In genomic region chr14:23854946-23855345, GRCm38 (mm10) we compare ENCODE assay signal across 11 mouse cellular contexts.
DNase-seq lines count a peak whose midpoint lies in the region; ATAC-seq and TF ChIP-seq lines count a peak whose summit lies in the region.
"Had no signal": no experiment of that assay in that cellular context is flagged by ENCODE, and none has a peak within 500 bp of the region (broad histone marks: within the 10 kb centered on the region; RNA-seq: fewer than 3 reads in every experiment).

No protein-coding gene starts in this region.

- H3K9ac ChIP-seq in heart, embryonic 12.5 days: no peak overlapping the region
- no peak overlapping the region for H3K9ac ChIP-seq in lung, postnatal 0 days (replicated peaks; ENCODE audit: low read depth)
- H3K9ac ChIP-seq: hindbrain, embryonic 12.5 days had no signal

- no peak overlapping the region for H3K4me3 ChIP-seq in heart, embryonic 12.5 days
- H3K4me3 ChIP-seq in lung, postnatal 0 days (ENCODE audit: low read depth, low read length): no peak overlapping the region
- H3K4me3 ChIP-seq: hindbrain, embryonic 12.5 days; layer of hippocampus, adult 2 months had no signal

- no peaks in the 10 kb centered on the region for H3K9me3 ChIP-seq in heart, embryonic 12.5 days (replicated peaks)
- H3K9me3 ChIP-seq in lung, postnatal 0 days (ENCODE audit: low read length): no peaks in the 10 kb centered on the region
- H3K9me3 ChIP-seq: hindbrain, embryonic 12.5 days had no signal

- H3K4me1 ChIP-seq in heart, embryonic 12.5 days (replicated peaks): no peaks in the 10 kb centered on the region
- no peaks in the 10 kb centered on the region for H3K4me1 ChIP-seq in lung, postnatal 0 days (ENCODE audit: insufficient read depth, low read depth, low read length)
- H3K4me1 ChIP-seq: hindbrain, embryonic 12.5 days had no signal

- DNase-seq in heart, adult 9 months (ENCODE audit: low spot score in 2 of 2): peak; percentile 17 to 18
- peak; percentile 76 for DNase-seq in NIH3T3 (ENCODE audit: low read depth)
- peak; percentile 39 for DNase-seq in gastrocnemius, postnatal 10 days
- peak; percentile 31 for DNase-seq in lung, postnatal 0 days (ENCODE audit: low spot score)
- DNase-seq in B cell, adult 2 months: no peak
- no peak for DNase-seq in retina, postnatal 1 day
- no peak for DNase-seq in frontal cortex, adult 2 months (ENCODE audit: extremely low spot score in 1 of 2, low spot score in 1 of 2)

- WGBS in heart, embryonic 12.5 days: 71% methylated on average over 2 of the region's 2 CpGs
- 37% methylated on average over 2 of the region's 2 CpGs for WGBS in lung, postnatal 0 days

- TF ChIP-seq CTCF in lung, postnatal 0 days (IDR thresholded peaks at IDR 0.05): no peak

- ATAC-seq in heart, embryonic 12.5 days (ENCODE audit: insufficient number of reproducible peaks, low FRiP score): no peak
- ATAC-seq in lung, postnatal 0 days: peak; percentile 40

- H3K27ac ChIP-seq in heart, embryonic 12.5 days (ENCODE audit: poor library complexity, severe bottlenecking): no peak overlapping the region
- H3K27ac ChIP-seq in lung, postnatal 0 days (ENCODE audit: low read length): no peak overlapping the region
- H3K27ac ChIP-seq: hindbrain, embryonic 12.5 days; layer of hippocampus, adult 2 months; macrophage had no signal

- TF ChIP-seq EP300 in lung, postnatal 0 days (IDR thresholded peaks at IDR 0.05): no peak

- H3K4me2 ChIP-seq in heart, embryonic 12.5 days: no peak overlapping the region
- no peak overlapping the region for H3K4me2 ChIP-seq in lung, postnatal 0 days (replicated peaks; ENCODE audit: low read depth, low read length)
- H3K4me2 ChIP-seq: hindbrain, embryonic 12.5 days had no signal

- no peaks in the 10 kb centered on the region for H3K27me3 ChIP-seq in heart, embryonic 12.5 days (replicated peaks)
- H3K27me3 ChIP-seq in lung, postnatal 0 days (replicated peaks; ENCODE audit: insufficient read depth, low read length): no peaks in the 10 kb centered on the region
- H3K27me3 ChIP-seq: hindbrain, embryonic 12.5 days had no signal

- no peaks in the 10 kb centered on the region for H3K36me3 ChIP-seq in heart, embryonic 12.5 days
- no peaks in the 10 kb centered on the region for H3K36me3 ChIP-seq in lung, postnatal 0 days (ENCODE audit: insufficient read depth, low read length)
- H3K36me3 ChIP-seq: hindbrain, embryonic 12.5 days had no signal

Comparison
In these comparisons a context has a peak if more than half of its experiments do, and no peak if none do; other contexts are left out.
1. DNase-seq: peak in heart, adult 9 months (2 of 2), NIH3T3 (single experiment), gastrocnemius, postnatal 10 days (single experiment) and lung, postnatal 0 days (single experiment); none in B cell, adult 2 months (0 of 2), retina, postnatal 1 day (single experiment) and frontal cortex, adult 2 months (0 of 2).